Mouse (Mus musculus): ENCODE measurements around the gene Fkbp1a.

DNA sequence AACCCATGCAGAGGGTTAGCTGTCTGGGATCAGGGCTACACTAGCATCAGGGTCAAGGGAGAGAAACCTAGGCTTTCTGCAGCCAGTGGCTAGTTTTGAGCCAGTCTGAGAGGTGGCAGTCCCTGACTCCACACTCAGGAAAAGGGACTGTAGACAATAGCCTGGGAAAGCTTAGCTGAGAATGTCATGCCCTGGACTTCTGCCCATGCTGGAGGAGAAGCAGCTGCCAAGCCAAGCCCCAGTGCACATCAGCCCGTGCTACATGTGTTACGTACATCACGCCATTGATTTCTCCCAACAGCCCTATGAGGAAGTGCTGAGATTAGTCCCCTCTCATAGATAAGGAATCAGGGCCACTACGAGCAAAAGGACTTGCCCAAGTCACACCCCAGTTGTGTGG is 59.8 kb downstream of the Fkbp1a start:
- no peak for TF ChIP-seq EP300 (IDR thresholded peaks at IDR 0.05; ENCODE audit: low read depth in 1 of 2, low read length in 2 of 2)
- no peak for TF ChIP-seq CTCF (IDR thresholded peaks at IDR 0.05 in 2 of 3, conservative IDR thresholded peaks at IDR 0.05 in 1 of 3; ENCODE audit: control insufficient read depth in 1 of 3, insufficient read depth in 1 of 3, low read depth in 2 of 3, low read length in 3 of 3, poor library complexity in 1 of 3, severe bottlenecking in 1 of 3)
- TF ChIP-seq HCFC1 (IDR thresholded peaks at IDR 0.05; ENCODE audit: low read depth, low read length) = no peak
- no peak for TF ChIP-seq KAT2A (conservative IDR thresholded peaks at IDR 0.05; ENCODE audit: low read depth, low read length)
- TF ChIP-seq GATA1 (IDR thresholded peaks at IDR 0.05; ENCODE audit: low read depth, low read length) = no peak
- TF ChIP-seq USF2 (IDR thresholded peaks at IDR 0.05; ENCODE audit: borderline replicate concordance in 1 of 2, insufficient read depth in 1 of 2, low read depth in 1 of 2, low read length in 2 of 2) = no peak
